Mouse (Mus musculus) neural tube, embryonic 11.5 days (tissue): ENCODE measurements around the gene Olfr617. TPM values are rescaled to one million over a fixed set of nuclear protein-coding genes. Genes with fewer than 3 reads are reported as not detected.

Experiments used
- microRNA-seq: library from miRNA; unstranded; fragments of <30 nt; microRNA quantifications from one replicate; pipeline ENCODE4, GENCODE M21; 2016
- polyA plus RNA-seq: library from polyadenylated mRNA; unstranded; fragments of >200 nt; fragmentation: Nextera tagmentation; extraction: Ambion mirVana; gene quantifications from 2 replicates; pipeline ENCODE4 v1.2.1, GENCODE M21; 2014

The Olfr617 gene
- polyA plus RNA-seq, 1 experiment from 2014 or later = not detected

Small RNAs within 50 kb of the gene (microRNA-seq; reads per million reads assigned to microRNA genes)
- not detected for gene Gm26506

Other genes starting within 250 kb of the Olfr617 start
- gene Olfr598, start 249.5 kb upstream of the Olfr617 start, polyA plus RNA-seq = not detected in 2 replicates
- not detected in 2 replicates for gene Olfr599, start 237.1 kb upstream of the Olfr617 start, polyA plus RNA-seq
- gene Olfr600, start 223.4 kb upstream of the Olfr617 start, polyA plus RNA-seq = not detected in 2 replicates
- not detected in 2 replicates for gene Olfr601, start 210.4 kb upstream of the Olfr617 start, polyA plus RNA-seq
- gene Olfr603, start 186.9 kb upstream of the Olfr617 start, polyA plus RNA-seq = not detected in 2 replicates
- gene Usp17lc, start 158.0 kb upstream of the Olfr617 start, polyA plus RNA-seq = not detected in 2 replicates
- gene Olfr605, start 127.6 kb upstream of the Olfr617 start, polyA plus RNA-seq = not detected in 2 replicates
- not detected in 2 replicates for gene Olfr606, start 124.0 kb upstream of the Olfr617 start, polyA plus RNA-seq
- not detected in 2 replicates for gene Olfr607, start 108.9 kb upstream of the Olfr617 start, polyA plus RNA-seq
- gene Olfr608, start 103.2 kb upstream of the Olfr617 start, polyA plus RNA-seq = not detected in 2 replicates
- gene Olfr609, start 75.0 kb upstream of the Olfr617 start, polyA plus RNA-seq = not detected in 2 replicates
- not detected in 2 replicates for gene Olfr610, start 60.9 kb upstream of the Olfr617 start, polyA plus RNA-seq
- gene Olfr611, start 52.2 kb upstream of the Olfr617 start, polyA plus RNA-seq = not detected in 2 replicates
- not detected in 2 replicates for gene Olfr612, start 30.3 kb upstream of the Olfr617 start, polyA plus RNA-seq
- not detected in 2 replicates for gene Olfr613, start 25.0 kb upstream of the Olfr617 start, polyA plus RNA-seq
- gene Olfr615, start 17.0 kb upstream of the Olfr617 start, polyA plus RNA-seq = not detected in 2 replicates
- not detected in 2 replicates for gene Olfr616, start 3.9 kb upstream of the Olfr617 start, polyA plus RNA-seq
- gene Olfr618, start 17.0 kb downstream of the Olfr617 start, polyA plus RNA-seq = not detected in 2 replicates
- not detected in 2 replicates for gene Olfr619, start 27.5 kb downstream of the Olfr617 start, polyA plus RNA-seq
- not detected in 2 replicates for gene Olfr620, start 39.5 kb downstream of the Olfr617 start, polyA plus RNA-seq
- not detected in 2 replicates for gene Olfr622, start 69.6 kb downstream of the Olfr617 start, polyA plus RNA-seq
- not detected in 2 replicates for gene Olfr623, start 90.6 kb downstream of the Olfr617 start, polyA plus RNA-seq
- 0.04 TPM in 2 replicates for gene Olfr624, start 98.1 kb downstream of the Olfr617 start, polyA plus RNA-seq
- not detected in 2 replicates for gene Olfr625-ps1, start 109.7 kb downstream of the Olfr617 start, polyA plus RNA-seq
- gene Olfr243, start 141.6 kb downstream of the Olfr617 start, polyA plus RNA-seq = not detected in 2 replicates
- not detected in 2 replicates for gene Olfr628, start 157.3 kb downstream of the Olfr617 start, polyA plus RNA-seq
- not detected in 2 replicates for gene Olfr629, start 171.9 kb downstream of the Olfr617 start, polyA plus RNA-seq
- gene Olfr630, start 184.3 kb downstream of the Olfr617 start, polyA plus RNA-seq = not detected in 2 replicates
- gene Olfr69, start 198.5 kb downstream of the Olfr617 start, polyA plus RNA-seq = not detected in 2 replicates
- not detected in 2 replicates for gene Olfr68, start 206.6 kb downstream of the Olfr617 start, polyA plus RNA-seq
- not detected in 2 replicates for gene Olfr67, start 218.8 kb downstream of the Olfr617 start, polyA plus RNA-seq
- gene Hbb-bt, start 240.9 kb downstream of the Olfr617 start, polyA plus RNA-seq = 601 and 630 TPM in 2 replicates